Mouse (Mus musculus): ENCODE data around the gene Zbtb8os. TPM values are rescaled to one million over a fixed set of nuclear protein-coding genes. Genes with fewer than 3 reads are reported as not detected.

The Zbtb8os gene
- polyA plus RNA-seq, 1 experiment from 2014 or later: 94.5 TPM

- Histone ChIP-seq H3K36me3 (ENCODE audit: control insufficient read depth, insufficient read depth) (peaks cover 20% of the 10 kb centered on the region), H3K27ac (ENCODE audit: low read depth, low read length) (no peak overlapping the region), H3K4me1 (replicated peaks; ENCODE audit: control insufficient read depth, insufficient read depth, low read length) (no peaks in the 10 kb centered on the region), H3K4me2 (replicated peaks; ENCODE audit: low read depth) (no peak overlapping the region), H3K4me3 (ENCODE audit: low read depth, low read length) (no peak overlapping the region), H3K9me3 (ENCODE audit: control insufficient read depth) (no peaks in the 10 kb centered on the region), H3K27me3 (replicated peaks; ENCODE audit: control insufficient read depth, insufficient read depth, low read length) (no peaks in the 10 kb centered on the region), H3K9ac (ENCODE audit: low read depth, low read length) (no peak overlapping the region)
- 73% methylated on average over 5 of the region's 5 CpGs for WGBS
- ATAC-seq: no peak; the same call in 1 of the 2 replicates
- TF ChIP-seq CTCF (IDR thresholded peaks at IDR 0.05; ENCODE audit: low read depth): no peak
Observed at GRCm38 (mm10) chr4:129303401-129303800, 32.1 kb upstream of the Zbtb8os start.

DNA sequence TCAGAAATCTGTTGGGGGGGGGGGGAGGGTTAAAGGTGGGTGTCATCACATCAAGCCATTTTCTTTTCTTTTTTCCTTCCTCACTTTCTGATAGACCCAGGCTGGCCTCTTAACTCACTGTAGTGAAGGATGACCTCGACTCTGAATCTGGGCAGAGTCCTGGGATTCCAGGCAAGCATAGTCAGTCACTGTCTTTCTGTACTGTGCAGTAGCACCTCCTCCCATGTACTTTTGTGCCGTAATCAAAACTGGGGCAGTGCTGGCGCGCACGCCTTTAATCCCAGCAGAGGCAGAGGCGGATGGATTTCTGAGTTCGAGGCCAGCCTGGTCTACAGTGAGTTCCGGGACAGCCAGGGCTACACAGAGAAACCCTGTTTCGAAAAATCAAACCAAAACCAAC is 31.7 kb upstream of the Zbtb8os start:
- H3K27me3 ChIP-seq (replicated peaks; ENCODE audit: control insufficient read depth, insufficient read depth, low read length): no peaks in the 10 kb centered on the region
- H3K9ac ChIP-seq (ENCODE audit: low read depth, low read length): no peak overlapping the region
- no peak overlapping the region for H3K27ac ChIP-seq (ENCODE audit: low read depth, low read length)
- H3K4me2 ChIP-seq (replicated peaks; ENCODE audit: low read depth): no peak overlapping the region
- no peaks in the 10 kb centered on the region for H3K4me1 ChIP-seq (replicated peaks; ENCODE audit: control insufficient read depth, insufficient read depth, low read length)
- H3K9me3 ChIP-seq (ENCODE audit: control insufficient read depth): no peaks in the 10 kb centered on the region
- 79% methylated on average over 9 of the region's 9 CpGs for WGBS
- peak; percentile 37; the same call in 1 of the 2 replicates for ATAC-seq
- no peak for TF ChIP-seq CTCF (IDR thresholded peaks at IDR 0.05; ENCODE audit: low read depth)
- H3K36me3 ChIP-seq (ENCODE audit: control insufficient read depth, insufficient read depth): peaks cover 24% of the 10 kb centered on the region
- no peak overlapping the region for H3K4me3 ChIP-seq (ENCODE audit: low read depth, low read length)

DNA sequence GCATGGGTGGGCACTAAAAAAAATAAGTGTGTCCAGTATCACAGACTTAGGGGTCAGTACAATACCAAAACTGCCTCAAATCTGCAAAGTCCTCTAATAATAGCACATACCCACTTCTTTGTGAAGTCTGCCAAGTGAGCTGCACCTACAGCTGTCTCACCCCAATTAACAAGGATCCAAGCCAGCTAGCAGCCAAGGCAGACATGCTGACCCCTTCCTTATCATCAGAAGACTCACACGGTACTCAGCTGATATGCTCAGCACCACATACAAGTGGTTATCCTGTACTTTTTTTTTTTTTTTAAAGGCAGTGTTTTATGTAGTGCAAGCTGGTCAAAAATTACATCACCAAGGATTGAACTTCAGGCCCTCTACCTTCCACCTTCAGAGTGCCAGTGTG is 31.2 kb upstream of the Zbtb8os start:
- TF ChIP-seq CTCF (IDR thresholded peaks at IDR 0.05; ENCODE audit: low read depth): no peak
- Histone ChIP-seq H3K27me3 (replicated peaks; ENCODE audit: control insufficient read depth, insufficient read depth, low read length) (no peaks in the 10 kb centered on the region), H3K4me2 (replicated peaks; ENCODE audit: low read depth) (no peak overlapping the region), H3K9ac (ENCODE audit: low read depth, low read length) (no peak overlapping the region), H3K4me1 (replicated peaks; ENCODE audit: control insufficient read depth, insufficient read depth, low read length) (no peaks in the 10 kb centered on the region), H3K4me3 (ENCODE audit: low read depth, low read length) (no peak overlapping the region), H3K36me3 (ENCODE audit: control insufficient read depth, insufficient read depth) (peaks cover 29% of the 10 kb centered on the region), H3K27ac (ENCODE audit: low read depth, low read length) (no peak overlapping the region), H3K9me3 (ENCODE audit: control insufficient read depth) (no peaks in the 10 kb centered on the region)
- WGBS: 43% methylated on average over 1 of the region's 1 CpGs
- ATAC-seq: no peak

- Histone ChIP-seq H3K4me1 (replicated peaks; ENCODE audit: control insufficient read depth, insufficient read depth, low read length) (no peaks in the 10 kb centered on the region), H3K27me3 (replicated peaks; ENCODE audit: control insufficient read depth, insufficient read depth, low read length) (no peaks in the 10 kb centered on the region), H3K4me2 (replicated peaks; ENCODE audit: low read depth) (no peak overlapping the region), H3K27ac (ENCODE audit: low read depth, low read length) (0 out of 2 replicates have a peak overlapping the region, but pooled peaks have one; percentile 1), H3K9ac (ENCODE audit: low read depth, low read length) (no peak overlapping the region), H3K9me3 (ENCODE audit: control insufficient read depth) (no peaks in the 10 kb centered on the region), H3K36me3 (ENCODE audit: control insufficient read depth, insufficient read depth) (peaks cover 53% of the 10 kb centered on the region), H3K4me3 (ENCODE audit: low read depth, low read length) (no peak overlapping the region)
- ATAC-seq: no peak
- 46% methylated on average over 1 of the region's 1 CpGs for WGBS
- TF ChIP-seq CTCF (IDR thresholded peaks at IDR 0.05; ENCODE audit: low read depth): no peak
Observed at GRCm38 (mm10) chr4:129307936-129308335, 27.6 kb upstream of the Zbtb8os start.

- Histone ChIP-seq H3K4me3 (ENCODE audit: low read depth, low read length) (no peak overlapping the region), H3K36me3 (ENCODE audit: control insufficient read depth, insufficient read depth) (peaks cover 73% of the 10 kb centered on the region), H3K27ac (ENCODE audit: low read depth, low read length) (no peak overlapping the region), H3K27me3 (replicated peaks; ENCODE audit: control insufficient read depth, insufficient read depth, low read length) (no peaks in the 10 kb centered on the region), H3K4me1 (replicated peaks; ENCODE audit: control insufficient read depth, insufficient read depth, low read length) (no peaks in the 10 kb centered on the region), H3K9ac (ENCODE audit: low read depth, low read length) (no peak overlapping the region), H3K4me2 (replicated peaks; ENCODE audit: low read depth) (no peak overlapping the region), H3K9me3 (ENCODE audit: control insufficient read depth) (no peaks in the 10 kb centered on the region)
- 50% methylated on average over 3 of the region's 3 CpGs for WGBS
- ATAC-seq: no peak
- no peak for TF ChIP-seq CTCF (IDR thresholded peaks at IDR 0.05; ENCODE audit: low read depth)
Observed at GRCm38 (mm10) chr4:129313886-129314285, 21.6 kb upstream of the Zbtb8os start.

DNA sequence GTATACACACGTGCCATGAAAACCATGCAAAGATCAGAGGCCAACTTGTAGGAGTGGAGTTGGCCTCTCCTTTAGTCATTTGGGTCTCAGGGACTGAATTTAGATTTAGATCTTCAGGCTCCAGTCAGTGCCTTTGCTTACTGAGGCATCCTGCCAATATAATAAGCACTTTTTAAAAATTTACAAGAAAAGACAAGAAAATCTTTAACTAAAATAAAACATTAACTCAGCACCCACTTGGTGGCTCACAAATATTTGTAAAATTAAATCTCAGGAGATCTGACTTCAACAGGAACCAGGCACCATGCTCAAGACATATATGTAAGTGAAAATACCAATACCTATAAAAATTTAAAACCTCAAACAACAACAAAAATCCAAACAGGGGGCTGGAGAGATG is 14.6 kb upstream of the Zbtb8os start:
- no peaks in the 10 kb centered on the region for H3K9me3 ChIP-seq (ENCODE audit: control insufficient read depth)
- no peaks in the 10 kb centered on the region for H3K27me3 ChIP-seq (replicated peaks; ENCODE audit: control insufficient read depth, insufficient read depth, low read length)
- no peak for TF ChIP-seq CTCF (IDR thresholded peaks at IDR 0.05; ENCODE audit: low read depth)
- H3K4me1 ChIP-seq (replicated peaks; ENCODE audit: control insufficient read depth, insufficient read depth, low read length): no peaks in the 10 kb centered on the region
- ATAC-seq: no peak
- 78% methylated on average over 1 of the region's 1 CpGs for WGBS
- no peak overlapping the region for H3K4me2 ChIP-seq (replicated peaks; ENCODE audit: low read depth)
- no peak overlapping the region for H3K9ac ChIP-seq (ENCODE audit: low read depth, low read length)
- H3K36me3 ChIP-seq (ENCODE audit: control insufficient read depth, insufficient read depth): peaks cover 64% of the 10 kb centered on the region
- H3K27ac ChIP-seq (ENCODE audit: low read depth, low read length): no peak overlapping the region
- no peak overlapping the region for H3K4me3 ChIP-seq (ENCODE audit: low read depth, low read length)

DNA sequence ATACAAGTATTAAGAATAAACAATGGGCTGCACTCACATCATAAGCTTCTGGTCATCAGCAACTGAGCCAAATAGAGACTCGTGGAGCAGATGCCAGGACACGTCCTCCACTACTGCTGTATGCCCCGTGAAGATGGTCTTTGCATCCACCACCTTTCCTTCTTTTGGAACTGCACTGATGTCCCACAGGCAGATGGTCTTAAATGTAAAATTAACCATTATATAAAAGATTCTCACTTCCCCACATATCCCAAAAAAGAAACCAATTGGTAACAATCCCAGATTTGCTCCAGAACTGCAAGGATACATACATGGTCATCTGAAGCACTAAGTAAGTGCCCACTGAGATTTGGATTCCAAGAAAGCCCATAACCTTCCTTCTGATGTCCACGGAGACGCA is 13.5 kb upstream of the Zbtb8os start:
- H3K4me3 ChIP-seq (ENCODE audit: low read depth, low read length): no peak overlapping the region
- H3K36me3 ChIP-seq (ENCODE audit: control insufficient read depth, insufficient read depth): peaks cover 61% of the 10 kb centered on the region
- no peak overlapping the region for H3K9ac ChIP-seq (ENCODE audit: low read depth, low read length)
- WGBS: 91% methylated on average over 5 of the region's 5 CpGs
- H3K4me2 ChIP-seq (replicated peaks; ENCODE audit: low read depth): no peak overlapping the region
- no peak for TF ChIP-seq CTCF (IDR thresholded peaks at IDR 0.05; ENCODE audit: low read depth)
- no peaks in the 10 kb centered on the region for H3K27me3 ChIP-seq (replicated peaks; ENCODE audit: control insufficient read depth, insufficient read depth, low read length)
- ATAC-seq: no peak
- H3K4me1 ChIP-seq (replicated peaks; ENCODE audit: control insufficient read depth, insufficient read depth, low read length): no peaks in the 10 kb centered on the region
- H3K27ac ChIP-seq (ENCODE audit: low read depth, low read length): no peak overlapping the region
- H3K9me3 ChIP-seq (ENCODE audit: control insufficient read depth): no peaks in the 10 kb centered on the region
